In genomic region chr11:16591471-16591921, GRCm38 (mm10) we compare ENCODE assay signal across 8 mouse cellular contexts.
DNase-seq lines count a peak whose midpoint lies in the region; ATAC-seq and TF ChIP-seq lines count a peak whose summit lies in the region.

No protein-coding gene starts in this region.

- intact Hi-C loops in left cerebral cortex, postnatal 25 days (cut with DNase I) = no loop called here

- 0% methylated on average over 7 of the region's 7 CpGs for WGBS in embryonic facial prominence, embryonic 11.5 days
- under 1% methylated on average over 7 of the region's 7 CpGs for WGBS in midbrain, embryonic 11.5 days
- WGBS in small intestine, adult 2 months = 32% methylated on average over 7 of the region's 7 CpGs

- H3K9me3 ChIP-seq in embryonic facial prominence, embryonic 11.5 days (replicated peaks; ENCODE audit: control insufficient read depth, low read length) = no peaks in the 10 kb centered on the region
- H3K9me3 ChIP-seq in midbrain, embryonic 11.5 days (ENCODE audit: control insufficient read depth, low read length) = no peaks in the 10 kb centered on the region

- TF ChIP-seq POLR2A in small intestine, adult 2 months (IDR thresholded peaks at IDR 0.05; ENCODE audit: low read depth, low read length) = no peak

- no peak overlapping the region for H3K9ac ChIP-seq in embryonic facial prominence, embryonic 11.5 days (replicated peaks; ENCODE audit: low read length)
- no peak overlapping the region for H3K9ac ChIP-seq in midbrain, embryonic 11.5 days (ENCODE audit: low read length)

- peak; percentile 98 for ATAC-seq in embryonic facial prominence, embryonic 11.5 days (replicated peaks; ENCODE audit: insufficient number of reproducible peaks, low FRiP score, low TSS enrichment, low read depth)
- ATAC-seq in midbrain, embryonic 11.5 days (ENCODE audit: low FRiP score) = peak; percentile 98

- peaks cover 3% of the 10 kb centered on the region; the same call in 1 of the 2 replicates for H3K4me1 ChIP-seq in embryonic facial prominence, embryonic 11.5 days (ENCODE audit: control insufficient read depth, insufficient read depth, low read length)
- H3K4me1 ChIP-seq in midbrain, embryonic 11.5 days (ENCODE audit: control insufficient read depth, insufficient read depth, low read length) = peaks cover 7% of the 10 kb centered on the region
- H3K4me1 ChIP-seq in small intestine, adult 2 months (ENCODE audit: control insufficient read depth, insufficient read depth, insufficient read length, low read length) = no peaks in the 10 kb centered on the region; the same call in 1 of the 2 replicates

- DNase-seq in adrenal gland, adult 2 months = peak; percentile 85
- DNase-seq in embryonic facial prominence, embryonic 11.5 days (ENCODE audit: low spot score) = peak; percentile 80
- peak; percentile 99 for DNase-seq in heart, adult 11 months
- DNase-seq in kidney, adult 11 months = peak; percentile 95
- DNase-seq in left cerebral cortex, postnatal 25 days (ENCODE audit: low spot score in 2 of 2) = peak; percentile 28 to 59
- peak; percentile 93 for DNase-seq in midbrain, embryonic 11.5 days (ENCODE audit: low spot score, missing footprints)
- no peak for DNase-seq in thymus, postnatal 0 days (ENCODE audit: low spot score)

- peak overlapping the region; percentile 66 for H3K27ac ChIP-seq in embryonic facial prominence, embryonic 11.5 days (replicated peaks; ENCODE audit: low read depth, low read length)
- H3K27ac ChIP-seq in midbrain, embryonic 11.5 days (ENCODE audit: low read depth, low read length) = peak overlapping the region; percentile 7; the same call in 1 of the 2 replicates
- H3K27ac ChIP-seq in small intestine, adult 2 months (ENCODE audit: insufficient read depth, low read depth, low read length) = peak overlapping the region; percentile 2; the same call in 1 of the 2 replicates

- H3K4me3 ChIP-seq in embryonic facial prominence, embryonic 11.5 days (ENCODE audit: low read depth, low read length) = no peak overlapping the region
- H3K4me3 ChIP-seq in midbrain, embryonic 11.5 days (ENCODE audit: low read depth, low read length) = no peak overlapping the region
- H3K4me3 ChIP-seq in small intestine, adult 2 months (ENCODE audit: low read depth, low read length) = no peak overlapping the region

- no peak for TF ChIP-seq CTCF in small intestine, adult 2 months (IDR thresholded peaks at IDR 0.05; ENCODE audit: extremely low read depth, insufficient read length, insufficient replicate concordance, low read depth, low read length)

- no peaks in the 10 kb centered on the region for H3K36me3 ChIP-seq in embryonic facial prominence, embryonic 11.5 days (replicated peaks; ENCODE audit: control insufficient read depth, insufficient read depth, low read depth, low read length)
- H3K36me3 ChIP-seq in midbrain, embryonic 11.5 days (ENCODE audit: control insufficient read depth, insufficient read depth, low read length) = no peaks in the 10 kb centered on the region
- H3K36me3 ChIP-seq in small intestine, adult 2 months (ENCODE audit: control insufficient read depth, insufficient read depth, low read length) = no peaks in the 10 kb centered on the region

- H3K4me2 ChIP-seq in embryonic facial prominence, embryonic 11.5 days (ENCODE audit: low read depth, low read length) = no peak overlapping the region
- no peak overlapping the region for H3K4me2 ChIP-seq in midbrain, embryonic 11.5 days

- H3K27me3 ChIP-seq in embryonic facial prominence, embryonic 11.5 days (ENCODE audit: control insufficient read depth, insufficient read depth, low read length) = no peaks in the 10 kb centered on the region
- H3K27me3 ChIP-seq in midbrain, embryonic 11.5 days (ENCODE audit: control insufficient read depth, insufficient read depth, low read length) = no peaks in the 10 kb centered on the region
- no peaks in the 10 kb centered on the region for H3K27me3 ChIP-seq in small intestine, adult 2 months (ENCODE audit: control insufficient read depth, insufficient read depth, low read length)

Comparison
In these comparisons a context has a peak if more than half of its experiments do, and no peak if none do; other contexts are left out.
1. H3K27ac ChIP-seq: peak in every context shown above with its lines; median percentile 66 in embryonic facial prominence, embryonic 11.5 days; 7 in midbrain, embryonic 11.5 days; 2 in small intestine, adult 2 months.